Comparison of ENCODE assay signal across 11 mouse cellular contexts in the genomic region with DNA sequence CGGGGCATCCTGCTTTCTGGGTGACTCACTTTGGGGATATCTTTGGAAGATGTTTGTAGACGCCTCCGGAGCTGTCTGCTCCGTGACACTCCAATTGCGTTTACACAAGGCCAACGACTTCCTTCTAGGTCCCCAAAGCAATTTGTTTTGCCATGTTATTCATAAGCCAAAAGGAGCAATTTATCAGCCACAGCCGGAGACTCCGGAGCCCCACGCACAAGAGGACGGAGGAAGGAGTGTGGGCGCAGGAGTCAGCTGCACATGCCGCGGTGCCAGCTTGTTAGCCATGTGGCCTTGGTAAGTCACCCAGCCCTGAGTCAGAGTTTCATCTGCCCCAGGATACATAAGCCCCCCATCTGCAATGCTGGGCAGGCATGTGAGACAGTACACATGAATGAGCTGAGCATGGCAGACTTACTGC.
DNase-seq lines count a peak whose midpoint lies in the region; ATAC-seq lines count a peak whose summit lies in the region.
"Had no signal": no experiment of that assay in that cellular context is flagged by ENCODE, and none has a peak within 500 bp of the region (broad histone marks: within the 10 kb centered on the region; RNA-seq: fewer than 3 reads in every experiment).

No protein-coding gene starts in this region.

- DNase-seq in adrenal gland, adult (ENCODE audit: inconsistent age in 2 of 2, low spot score in 1 of 2), result peak; percentile 38 to 71
- no peak for DNase-seq in adrenal gland, postnatal 4 days (ENCODE audit: low spot score in 2 of 2)
- DNase-seq in midbrain, embryonic 10.5 days (ENCODE audit: low spot score), result no peak
- DNase-seq in brain, adult 2 months (ENCODE audit: low read depth, low spot score), result peak; percentile 85
- DNase-seq in left cerebral cortex, postnatal 14 days (ENCODE audit: low spot score in 2 of 2), result peak; percentile 37 to 59
- no peak for DNase-seq in c-Kit-positive CD71-positive TER-119-positive erythroid progenitor cells, embryonic 14.5 days (ENCODE audit: low spot score)
- DNase-seq in heart, adult 9 months (ENCODE audit: low spot score in 2 of 2), result no peak
- DNase-seq: kidney, adult 18-20 months had no signal

- H3K9me3 ChIP-seq in midbrain, embryonic 13.5 days, result 0 out of 2 replicates have a peak, but pooled peaks cover 2% of the 10 kb centered on the region
- no peaks in the 10 kb centered on the region for H3K9me3 ChIP-seq in midbrain, embryonic 10.5 days (replicated peaks)
- H3K9me3 ChIP-seq: heart, embryonic 15.5 days had no signal

- peaks cover 43% of the 10 kb centered on the region for H3K4me1 ChIP-seq in midbrain, embryonic 13.5 days (replicated peaks)
- H3K4me1 ChIP-seq in midbrain, embryonic 10.5 days, result peaks cover 42% of the 10 kb centered on the region

- H3K4me2 ChIP-seq in midbrain, embryonic 13.5 days (replicated peaks), result no peak overlapping the region
- H3K4me2 ChIP-seq: heart, embryonic 15.5 days had no signal

- intact Hi-C loops in left cerebral cortex, postnatal 14 days (cut with DNase I), result no loop called here

- no peak overlapping the region for H3K4me3 ChIP-seq in midbrain, embryonic 13.5 days (replicated peaks)
- H3K4me3 ChIP-seq in midbrain, embryonic 10.5 days, result no peak overlapping the region
- H3K4me3 ChIP-seq: heart, embryonic 15.5 days had no signal

- WGBS in midbrain, embryonic 13.5 days, result 83% methylated on average over 13 of the region's 13 CpGs
- WGBS in midbrain, embryonic 10.5 days, result 90% methylated on average over 13 of the region's 13 CpGs

- peak overlapping the region; percentile 72 for H3K27ac ChIP-seq in midbrain, embryonic 13.5 days
- H3K27ac ChIP-seq in midbrain, embryonic 10.5 days (replicated peaks), result no peak overlapping the region
- H3K27ac ChIP-seq: heart, embryonic 15.5 days had no signal

- ATAC-seq in midbrain, embryonic 13.5 days, result no peak
- ATAC-seq: lung, postnatal 0 days had no signal

- peaks cover 17% of the 10 kb centered on the region; the same call in 1 of the 2 replicates for H3K36me3 ChIP-seq in midbrain, embryonic 13.5 days
- peaks cover 11% of the 10 kb centered on the region for H3K36me3 ChIP-seq in midbrain, embryonic 10.5 days

- H3K27me3 ChIP-seq in midbrain, embryonic 13.5 days, result no peaks in the 10 kb centered on the region; the same call in 1 of the 2 replicates
- peaks cover 12% of the 10 kb centered on the region; the same call in 1 of the 2 replicates for H3K27me3 ChIP-seq in midbrain, embryonic 10.5 days (ENCODE audit: low read depth, poor library complexity, severe bottlenecking)
- H3K27me3 ChIP-seq: heart, embryonic 15.5 days had no signal

- H3K9ac ChIP-seq in midbrain, embryonic 13.5 days (replicated peaks), result no peak overlapping the region
- H3K9ac ChIP-seq: heart, embryonic 15.5 days had no signal

Comparison
In these comparisons a context has a peak if more than half of its experiments do, and no peak if none do; other contexts are left out.
1. DNase-seq: peak in adrenal gland, adult (2 of 2), brain, adult 2 months (single experiment) and left cerebral cortex, postnatal 14 days (2 of 2); none in adrenal gland, postnatal 4 days (0 of 2), midbrain, embryonic 10.5 days (single experiment), c-Kit-positive CD71-positive TER-119-positive erythroid progenitor cells, embryonic 14.5 days (single experiment) and heart, adult 9 months (0 of 2).